Mouse (Mus musculus): ENCODE results near the gene Pfdn6. TPM values are rescaled to one million over a fixed set of nuclear protein-coding genes. Genes with fewer than 3 reads are reported as not detected.

The Pfdn6 gene
- total and polyA plus RNA-seq, 2 experiments from 2014 or later, result 47.9 to 185 TPM

DNA sequence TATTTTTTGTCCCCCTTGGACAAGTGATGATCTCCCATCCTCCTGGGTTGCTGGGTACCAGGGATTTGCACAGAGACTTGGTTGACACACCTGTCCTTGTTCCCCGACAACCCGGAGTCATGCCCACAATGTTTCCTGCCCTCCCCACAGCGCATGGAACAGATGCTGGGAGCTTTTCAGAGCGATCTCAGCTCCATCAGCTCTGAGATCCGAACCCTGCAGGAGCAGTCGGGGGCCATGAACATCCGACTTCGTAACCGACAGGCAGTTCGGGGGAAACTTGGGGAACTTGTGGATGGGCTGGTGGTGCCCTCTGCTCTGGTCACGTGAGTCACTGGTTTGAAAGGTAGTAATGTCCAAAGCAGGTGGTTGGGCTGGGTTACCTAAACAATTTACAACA, 18.3 kb upstream of the Pfdn6 start:
- TF ChIP-seq CTCF (IDR thresholded peaks at IDR 0.05), result no peak
- Histone ChIP-seq H3K36me3 (ENCODE audit: insufficient read depth, low read length) (peaks cover 52% of the 10 kb centered on the region), H3K27me3 (ENCODE audit: insufficient read depth, low read length) (no peaks in the 10 kb centered on the region), H3K9me3 (ENCODE audit: low read length) (no peaks in the 10 kb centered on the region), H3K4me2 (ENCODE audit: low read depth, low read length, poor library complexity, severe bottlenecking) (no peak overlapping the region), H3K4me1 (ENCODE audit: insufficient read depth, low read length) (peaks cover 13% of the 10 kb centered on the region; the same call in 1 of the 2 replicates), H3K27ac (ENCODE audit: low read depth, low read length) (no peak overlapping the region), H3K9ac (replicated peaks; ENCODE audit: low read length, poor library complexity, severe bottlenecking) (no peak overlapping the region), H3K4me3 (ENCODE audit: low read depth, low read length) (no peak overlapping the region)
- WGBS, result 95% methylated on average over 11 of the region's 11 CpGs
- DNase-seq (ENCODE audit: low spot score) (no peak), ATAC-seq (ENCODE audit: low FRiP score) (no peak)

- Histone ChIP-seq H3K4me3 (ENCODE audit: low read depth, low read length) (no peak overlapping the region), H3K36me3 (ENCODE audit: insufficient read depth, low read length) (peaks cover 52% of the 10 kb centered on the region), H3K4me1 (ENCODE audit: insufficient read depth, low read length) (peaks cover 13% of the 10 kb centered on the region; the same call in 1 of the 2 replicates), H3K27ac (ENCODE audit: low read depth, low read length) (no peak overlapping the region), H3K4me2 (ENCODE audit: low read depth, low read length, poor library complexity, severe bottlenecking) (no peak overlapping the region), H3K27me3 (ENCODE audit: insufficient read depth, low read length) (no peaks in the 10 kb centered on the region), H3K9ac (replicated peaks; ENCODE audit: low read length, poor library complexity, severe bottlenecking) (no peak overlapping the region), H3K9me3 (ENCODE audit: low read length) (no peaks in the 10 kb centered on the region)
- ATAC-seq (ENCODE audit: low FRiP score) (no peak), DNase-seq (ENCODE audit: low spot score) (no peak)
- TF ChIP-seq CTCF (IDR thresholded peaks at IDR 0.05), result no peak
- WGBS, result 91% methylated on average over 6 of the region's 6 CpGs
These were observed 17.4 kb upstream of the Pfdn6 start for GRCm38 (mm10) chr17:33957493-33957892.

GRCm38 (mm10) chr17:33956336-33956735, 16.2 kb upstream of the Pfdn6 start:
- H3K27ac ChIP-seq (ENCODE audit: low read depth, low read length), result peak overlapping the region; percentile 90
- TF ChIP-seq CTCF (IDR thresholded peaks at IDR 0.05), result no peak
- no peak for ATAC-seq (ENCODE audit: low FRiP score)
- peak overlapping the region; percentile 80 for H3K4me2 ChIP-seq (ENCODE audit: low read depth, low read length, poor library complexity, severe bottlenecking)
- peak overlapping the region; percentile 84 for H3K4me3 ChIP-seq (ENCODE audit: low read depth, low read length)
- WGBS, result 8% methylated on average over 10 of the region's 10 CpGs
- no peaks in the 10 kb centered on the region for H3K27me3 ChIP-seq (ENCODE audit: insufficient read depth, low read length)
- DNase-seq (ENCODE audit: low spot score), result no peak
- peak overlapping the region; percentile 89 for H3K9ac ChIP-seq (replicated peaks; ENCODE audit: low read length, poor library complexity, severe bottlenecking)
- no peaks in the 10 kb centered on the region for H3K9me3 ChIP-seq (ENCODE audit: low read length)
- peaks cover 13% of the 10 kb centered on the region; the same call in 1 of the 2 replicates for H3K4me1 ChIP-seq (ENCODE audit: insufficient read depth, low read length)
- peaks cover 43% of the 10 kb centered on the region for H3K36me3 ChIP-seq (ENCODE audit: insufficient read depth, low read length)

- TF ChIP-seq CTCF (IDR thresholded peaks at IDR 0.05), result peak; percentile 60
- WGBS, result under 1% methylated on average over 50 of the region's 50 CpGs
- peak; percentile 99 for DNase-seq (ENCODE audit: low spot score)
- no peaks in the 10 kb centered on the region for H3K27me3 ChIP-seq (ENCODE audit: insufficient read depth, low read length)
- peak; percentile 88 for ATAC-seq (ENCODE audit: low FRiP score)
- peaks cover 38% of the 10 kb centered on the region for H3K36me3 ChIP-seq (ENCODE audit: insufficient read depth, low read length)
- peak within 1 kb of the TSS; percentile 96 for H3K9ac ChIP-seq (replicated peaks; ENCODE audit: low read length, poor library complexity, severe bottlenecking)
- peaks cover 13% of the 10 kb centered on the region; the same call in 1 of the 2 replicates for H3K4me1 ChIP-seq (ENCODE audit: insufficient read depth, low read length)
- H3K4me3 ChIP-seq (ENCODE audit: low read depth, low read length), result peak within 1 kb of the TSS; percentile 84
- peak within 1 kb of the TSS; percentile 80 for H3K4me2 ChIP-seq (ENCODE audit: low read depth, low read length, poor library complexity, severe bottlenecking)
- H3K27ac ChIP-seq (ENCODE audit: low read depth, low read length), result peak within 1 kb of the TSS; percentile 96
- no peaks in the 10 kb centered on the region for H3K9me3 ChIP-seq (ENCODE audit: low read length)
These were observed 15.5 kb upstream of the Pfdn6 start, which contains the start of the genes Vps52 and Rps18 for GRCm38 (mm10) chr17:33955555-33956214. TSS of gene Vps52 (plus strand) at chr17:33955812. TSS of gene Rps18 (minus strand) at chr17:33956001.

DNA sequence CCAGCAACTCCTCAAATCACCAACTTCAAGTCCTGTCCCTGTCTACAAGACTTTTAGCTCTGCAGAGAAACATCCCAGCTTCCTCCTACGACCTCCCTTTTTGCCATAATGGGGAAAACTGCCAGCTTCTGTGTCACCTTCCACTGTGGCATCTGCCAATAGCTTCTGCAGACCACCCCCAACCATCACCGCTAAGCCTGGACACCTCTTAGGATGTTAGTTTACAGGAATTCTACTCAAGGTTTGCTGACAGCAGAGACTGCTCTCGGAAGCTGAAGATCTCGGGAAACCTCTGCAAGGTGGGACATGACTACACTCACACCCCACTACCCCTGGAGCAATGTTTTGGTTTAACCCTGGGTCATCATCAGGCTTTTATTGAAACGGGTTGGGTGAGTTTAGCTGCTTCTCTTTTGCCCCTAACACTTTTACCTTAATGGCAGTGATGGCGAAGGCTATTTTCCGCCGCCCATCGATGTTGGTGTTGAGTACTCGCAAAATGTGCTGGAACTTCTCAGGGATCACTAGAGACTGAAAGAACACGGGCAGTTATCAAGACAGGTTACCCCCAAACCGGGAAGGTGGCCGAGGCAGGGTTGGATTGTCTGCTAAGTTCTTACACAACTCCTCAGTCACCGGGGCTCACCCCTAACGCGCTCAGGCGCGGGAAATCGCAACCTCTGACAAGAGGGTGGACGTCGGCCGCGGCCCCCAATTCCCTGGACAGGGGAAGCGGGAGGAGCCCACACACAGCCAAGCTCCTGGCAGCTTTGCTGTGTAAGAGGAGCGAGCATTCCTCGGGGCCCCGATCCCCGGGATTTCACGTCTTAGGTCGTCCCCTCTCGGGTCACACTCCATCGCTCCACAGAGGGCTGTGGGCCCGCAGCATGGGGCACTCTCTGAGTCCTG, 14.8 kb upstream of the Pfdn6 start:
- WGBS, result 1% methylated on average over 33 of the region's 33 CpGs
- ATAC-seq (ENCODE audit: low FRiP score) (peak; percentile 14), DNase-seq (ENCODE audit: low spot score) (no peak)
- Histone ChIP-seq H3K9ac (replicated peaks; ENCODE audit: low read length, poor library complexity, severe bottlenecking) (peak overlapping the region; percentile 96), H3K4me1 (ENCODE audit: insufficient read depth, low read length) (peaks cover 19% of the 10 kb centered on the region; the same call in 1 of the 2 replicates), H3K36me3 (ENCODE audit: insufficient read depth, low read length) (peaks cover 33% of the 10 kb centered on the region), H3K4me2 (ENCODE audit: low read depth, low read length, poor library complexity, severe bottlenecking) (peak overlapping the region; percentile 74), H3K27me3 (ENCODE audit: insufficient read depth, low read length) (no peaks in the 10 kb centered on the region), H3K9me3 (ENCODE audit: low read length) (no peaks in the 10 kb centered on the region), H3K4me3 (ENCODE audit: low read depth, low read length) (peak overlapping the region; percentile 84), H3K27ac (ENCODE audit: low read depth, low read length) (peak overlapping the region; percentile 96)
- TF ChIP-seq CTCF (IDR thresholded peaks at IDR 0.05), result no peak

Data from midbrain, postnatal 0 days (tissue).